ENCODE assay signal across 9 mouse cellular contexts in genomic region chr12:83882503-83882902, GRCm38 (mm10). TPM values are rescaled to one million over a fixed set of nuclear protein-coding genes. Genes with fewer than 3 reads are reported as not detected.
DNase-seq lines count a peak whose midpoint lies in the region; ATAC-seq and TF ChIP-seq lines count a peak whose summit lies in the region.
"Had no signal": no experiment of that assay in that cellular context is flagged by ENCODE, and none has a peak within 500 bp of the region (broad histone marks: within the 10 kb centered on the region; RNA-seq: fewer than 3 reads in every experiment).

No protein-coding gene starts in this region.

- no peaks in the 10 kb centered on the region for H3K36me3 ChIP-seq in ES-E14 (ENCODE audit: control insufficient read depth, insufficient read depth, low read length, poor library complexity, severe bottlenecking)
- peaks cover 14% of the 10 kb centered on the region for H3K36me3 ChIP-seq in kidney, embryonic 15.5 days
- peaks cover 26% of the 10 kb centered on the region for H3K36me3 ChIP-seq in heart, embryonic 12.5 days

- no peak overlapping the region for H3K4me2 ChIP-seq in kidney, embryonic 15.5 days
- H3K4me2 ChIP-seq in heart, embryonic 12.5 days, result no peak overlapping the region

- 0 out of 2 replicates have a peak overlapping the region, but pooled peaks have one; percentile 35 for H3K9ac ChIP-seq in ES-E14 (ENCODE audit: insufficient read depth, low read depth, low read length, poor library complexity, severe bottlenecking)
- no peak overlapping the region for H3K9ac ChIP-seq in kidney, embryonic 15.5 days
- no peak overlapping the region for H3K9ac ChIP-seq in heart, embryonic 12.5 days

- peaks cover 2 to 3% of the 10 kb centered on the region in 2 experiments; a peak in 2 of 4 replicates for H3K4me1 ChIP-seq in ES-E14 (ENCODE audit: control insufficient read depth in 2 of 2, insufficient read depth in 2 of 2, low read length in 2 of 2, poor library complexity in 1 of 2)
- no peaks in the 10 kb centered on the region for H3K4me1 ChIP-seq in kidney, embryonic 15.5 days
- 0 out of 2 replicates have a peak, but pooled peaks cover 2% of the 10 kb centered on the region for H3K4me1 ChIP-seq in heart, embryonic 12.5 days (replicated peaks)

- H3K27ac ChIP-seq in ES-E14 (ENCODE audit: insufficient read depth, low read depth, low read length, poor library complexity, severe bottlenecking), result no peak overlapping the region; the same call in 1 of the 2 replicates
- peak overlapping the region; percentile 20; the same call in 1 of the 2 replicates for H3K27ac ChIP-seq in kidney, embryonic 15.5 days
- H3K27ac ChIP-seq in heart, embryonic 12.5 days (ENCODE audit: poor library complexity, severe bottlenecking), result no peak overlapping the region

- no peaks in the 10 kb centered on the region for H3K27me3 ChIP-seq in kidney, embryonic 15.5 days
- no peaks in the 10 kb centered on the region for H3K27me3 ChIP-seq in heart, embryonic 12.5 days (replicated peaks)

- 89% methylated on average over 7 of the region's 7 CpGs for WGBS in kidney, embryonic 15.5 days
- 88% methylated on average over 7 of the region's 7 CpGs for WGBS in heart, embryonic 12.5 days

- DNase-seq in cerebellum, postnatal 4 days (ENCODE audit: low spot score in 2 of 2), result no peak
- DNase-seq in ES-E14 (ENCODE audit: low read depth, low spot score), result no peak
- DNase-seq in lung, postnatal 36 days, result peak; percentile 56
- no peak for DNase-seq in adrenal gland, postnatal 36 days
- no peak for DNase-seq in thymus, postnatal 0 days (ENCODE audit: low spot score)
- DNase-seq: thymus, postnatal 4 days had no signal

- H3K4me3 ChIP-seq in ES-E14 (ENCODE audit: insufficient read depth in 1 of 2, low read depth in 1 of 2, low read length in 2 of 2, poor library complexity in 1 of 2, severe bottlenecking in 1 of 2), result peak overlapping the region in 1 of 2 experiments; percentile 42; a peak in 2 of 4 replicates
- H3K4me3 ChIP-seq in kidney, embryonic 15.5 days (replicated peaks), result no peak overlapping the region
- H3K4me3 ChIP-seq in heart, embryonic 12.5 days, result no peak overlapping the region

- peak; percentile 76; the same call in 1 of the 2 replicates for ATAC-seq in cerebellum, adult (ENCODE audit: insufficient number of reproducible peaks, low FRiP score, low TSS enrichment)
- no peak for ATAC-seq in kidney, embryonic 15.5 days (replicated peaks; ENCODE audit: low FRiP score)
- ATAC-seq in heart, embryonic 12.5 days (ENCODE audit: insufficient number of reproducible peaks, low FRiP score), result no peak

- no peaks in the 10 kb centered on the region for H3K9me3 ChIP-seq in ES-E14 (ENCODE audit: control insufficient read depth, insufficient read depth, low read depth, low read length)
- H3K9me3 ChIP-seq in kidney, embryonic 15.5 days (replicated peaks), result no peaks in the 10 kb centered on the region
- H3K9me3 ChIP-seq in heart, embryonic 12.5 days (replicated peaks), result no peaks in the 10 kb centered on the region

- in situ Hi-C loops in ES-E14 (cut with MboI; ENCODE audit: low sequenced_read_pairs in 2 of 2, unreplicated experiment in 2 of 2), result no loop called here

TF ChIP-seq in ES-E14, 5 proteins besides CTCF, POLR2A, EP300 and RAD21:
- TF ChIP-seq ZNF384 (IDR thresholded peaks at IDR 0.05; ENCODE audit: low read depth, low read length) (no peak), CHD2 (IDR thresholded peaks at IDR 0.05; ENCODE audit: low read depth, low read length) (no peak), MAFK (IDR thresholded peaks at IDR 0.05; ENCODE audit: insufficient read depth, low read depth, low read length) (no peak), ZC3H11A (IDR thresholded peaks at IDR 0.05; ENCODE audit: borderline replicate concordance, low read depth, low read length) (no peak), HCFC1 (IDR thresholded peaks at IDR 0.05; ENCODE audit: borderline replicate concordance, insufficient read depth, low read length) (no peak)

RNA-seq across cellular contexts. Expression of gene Numb, which starts 39.2 kb away (rescaled TPM):
- 17.2 and 18.2 TPM in 2 replicates for total RNA-seq in ES-E14 (2012; rRNA removed)
- 41.2 and 41.3 TPM in 2 replicates for polyA plus RNA-seq in kidney, embryonic 15.5 days (2015; fragmentation: Nextera tagmentation; extraction: Ambion mirVana)
- 10 to 100 TPM; 46.2 to 49.9 TPM for total RNA-seq in adrenal gland, postnatal 36 days (2021)
- polyA plus RNA-seq in thymus, postnatal 0 days (2015; fragmentation: Nextera tagmentation; extraction: Ambion mirVana), result 13.6 and 14.9 TPM in 2 replicates
- polyA plus RNA-seq in heart, embryonic 12.5 days (2016; fragmentation: Nextera tagmentation; extraction: Ambion mirVana), result 40.6 and 43.7 TPM in 2 replicates
